Mouse (Mus musculus) bone marrow, adult 2 months (tissue): ENCODE measurements around the gene Tnni3k. TPM values are rescaled to one million over a fixed set of nuclear protein-coding genes. Genes with fewer than 3 reads are reported as not detected.

ENCODE experiments used
- H3K27ac ChIP-seq: fragments of 200-500 bp; 2 replicates; pipeline ENCODE4 v1.5.1; 2012; ENCODE audit warnings: low read depth, mild to moderate bottlenecking, control low read depth, inconsistent platforms, low read length; ENCODE audit not compliant: control insufficient read depth, poor library complexity, insufficient read depth
- H3K4me1 ChIP-seq: fragments of 200-500 bp; 2 replicates; pipeline ENCODE4 v1.6.1; 2011; ENCODE audit warnings: low read length; ENCODE audit not compliant: control insufficient read depth, insufficient read depth
- H3K4me3 ChIP-seq: fragments of 200-500 bp; replicated peaks from 2 replicates; pipeline ENCODE3; 2011; ENCODE audit warnings: mild to moderate bottlenecking, low read depth, low read length, control low read depth; ENCODE audit not compliant: control insufficient read depth
- CTCF ChIP-seq: fragments of 200-500 bp; IDR thresholded peaks from 2 replicates; pipeline ENCODE4 v1.5.1; 2011; ENCODE audit warnings: low read length, control low read depth; ENCODE audit not compliant: control insufficient read depth, insufficient read depth
- POLR2A ChIP-seq: fragments of 200-500 bp; IDR thresholded peaks from 2 replicates; pipeline ENCODE4 v1.6.1; 2011; ENCODE audit warnings: low read depth, mild to moderate bottlenecking, control low read depth, low read length, borderline replicate concordance; ENCODE audit not compliant: control insufficient read depth
- WGBS: fragments of 180-500 bp; shearing (Covaris S2); methylation state at CpG from one replicate; pipeline ENCODE4 v1.1.7; 2018; 5-methylcytosine and 5-hydroxymethylcytosine counted together
- polyA plus RNA-seq: library from polyadenylated mRNA; stranded (reverse); fragments of >200 nt; gene quantifications from 2 replicates; pipeline ENCODE4 v1.2.4, GENCODE M21; 2011; ENCODE audit warnings: low replicate concordance; ENCODE audit not compliant: missing spikeins, insufficient read depth, insufficient read length

The Tnni3k gene
- polyA plus RNA-seq, 1 experiment: not detected

DNA sequence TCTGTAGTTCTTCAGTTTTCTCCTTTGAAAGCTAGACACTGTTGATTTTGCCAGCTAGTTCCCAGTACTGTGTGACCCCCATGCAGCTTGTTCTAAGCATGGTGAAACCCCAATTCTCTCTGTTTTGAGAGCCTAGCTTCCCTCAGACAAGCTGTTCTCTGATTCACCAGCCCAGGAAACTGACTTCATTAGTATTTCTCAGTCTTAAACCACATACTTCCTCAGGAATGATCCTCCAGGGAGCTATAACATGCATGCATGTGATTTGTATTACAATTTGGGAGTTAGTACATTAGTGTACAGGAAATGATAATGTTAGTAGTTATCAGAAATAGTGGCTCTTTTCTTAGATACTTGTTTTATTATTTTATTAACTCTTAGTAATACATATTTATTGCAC lies 1.4 kb upstream of the Tnni3k start:
- no peaks in the 10 kb centered on the region for H3K4me1 ChIP-seq
- no peak for TF ChIP-seq CTCF
- no peak overlapping the region for H3K27ac ChIP-seq
- no peak overlapping the region for H3K4me3 ChIP-seq

GRCm38 (mm10) chr3:155053189-155053588 lies 2.0 kb downstream of the Tnni3k start:
- H3K27ac ChIP-seq: no peak overlapping the region
- TF ChIP-seq CTCF (no peak), POLR2A (no peak)
- no peaks in the 10 kb centered on the region for H3K4me1 ChIP-seq
- no peak overlapping the region for H3K4me3 ChIP-seq
- WGBS: 35% methylated on average over 1 of the region's 1 CpGs

DNA sequence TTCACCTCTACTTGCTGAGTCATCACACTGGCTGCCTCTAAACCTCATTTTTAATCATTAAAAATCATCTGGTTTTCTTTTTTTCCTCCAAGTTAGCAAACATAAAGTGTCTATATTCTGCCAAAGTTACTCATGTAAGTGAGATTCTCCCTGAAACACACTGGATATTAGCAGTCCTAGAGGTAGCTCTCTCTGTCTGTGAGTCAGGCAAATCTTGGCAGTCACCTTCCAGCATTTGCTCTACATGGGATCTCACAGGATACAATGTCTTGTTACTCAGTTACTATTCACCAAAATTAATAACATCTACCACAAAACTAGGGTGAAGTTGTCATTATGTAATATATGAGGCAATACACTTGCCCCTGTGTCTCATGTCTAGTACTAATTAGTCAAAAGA lies 3.2 kb downstream of the Tnni3k start:
- Histone ChIP-seq H3K27ac (no peak overlapping the region), H3K4me1 (no peaks in the 10 kb centered on the region), H3K4me3 (no peak overlapping the region)
- no peak for TF ChIP-seq POLR2A

GRCm38 (mm10) chr3:155039012-155039836 lies 16.0 kb downstream of the Tnni3k start:
- Histone ChIP-seq H3K4me3 (no peak overlapping the region), H3K4me1 (no peaks in the 10 kb centered on the region), H3K27ac (no peak overlapping the region)
- WGBS: 67% methylated on average over 1 of the region's 1 CpGs
- no peak for TF ChIP-seq POLR2A
- TF ChIP-seq CTCF: no peak

DNA sequence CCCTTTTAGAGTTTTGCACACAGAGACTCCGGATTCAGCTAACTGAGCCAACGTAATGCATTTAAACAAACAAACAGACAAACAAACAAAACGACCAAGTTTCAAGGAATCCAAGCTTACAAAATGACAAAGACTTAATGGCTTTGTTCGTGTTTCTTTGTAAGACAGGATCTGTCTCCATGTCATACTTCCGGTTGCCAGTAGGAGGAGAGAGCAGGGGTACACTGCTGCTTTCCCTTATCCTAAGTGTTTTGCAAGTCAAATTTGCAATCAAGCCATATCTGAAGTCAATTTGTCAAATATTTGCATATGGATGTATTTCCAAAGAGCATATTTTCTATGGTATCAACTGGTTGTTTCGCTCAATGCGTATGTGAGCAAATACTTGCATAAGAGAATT lies 20.9 kb downstream of the Tnni3k start:
- TF ChIP-seq CTCF (no peak), POLR2A (no peak)
- no peaks in the 10 kb centered on the region for H3K4me1 ChIP-seq
- no peak overlapping the region for H3K4me3 ChIP-seq
- H3K27ac ChIP-seq: no peak overlapping the region
- WGBS: 73% methylated on average over 7 of the region's 7 CpGs

GRCm38 (mm10) chr3:155030200-155030599 lies 25.0 kb downstream of the Tnni3k start:
- H3K4me1 ChIP-seq: no peaks in the 10 kb centered on the region; the same call in 1 of the 2 replicates
- no peak for TF ChIP-seq POLR2A
- no peak for TF ChIP-seq CTCF
- 81% methylated on average over 9 of the region's 9 CpGs for WGBS
- no peak overlapping the region for H3K27ac ChIP-seq
- H3K4me3 ChIP-seq: no peak overlapping the region

DNA sequence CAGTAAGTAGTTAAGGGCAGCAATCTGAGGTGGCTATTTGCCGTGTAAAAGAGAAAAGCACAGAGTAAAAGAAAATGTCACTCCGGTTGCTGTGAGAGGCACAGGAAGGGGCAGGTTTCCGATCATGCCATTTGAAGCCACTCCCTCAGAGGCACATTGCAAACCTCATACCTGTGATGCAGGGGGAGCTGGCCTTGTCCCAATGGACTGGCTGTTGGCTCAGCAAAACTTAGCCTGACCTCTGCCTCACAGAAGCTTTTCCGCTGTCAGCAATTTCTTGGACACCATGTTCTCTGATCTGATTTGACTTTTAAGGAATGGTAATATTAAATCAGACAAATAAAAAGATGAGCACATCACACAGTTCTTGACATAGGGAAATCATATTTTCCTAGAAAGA lies 52.4 kb downstream of the Tnni3k start:
- Histone ChIP-seq H3K4me1 (no peaks in the 10 kb centered on the region), H3K4me3 (no peak overlapping the region), H3K27ac (no peak overlapping the region)
- WGBS: 65% methylated on average over 4 of the region's 4 CpGs
- TF ChIP-seq CTCF (no peak), POLR2A (no peak)

- Histone ChIP-seq H3K4me3 (no peak overlapping the region), H3K27ac (no peak overlapping the region), H3K4me1 (no peaks in the 10 kb centered on the region)
- TF ChIP-seq CTCF: no peak
- TF ChIP-seq POLR2A: no peak
These were observed 54.2 kb downstream of the Tnni3k start for GRCm38 (mm10) chr3:155001056-155001455.

GRCm38 (mm10) chr3:154992678-154993077 lies 62.5 kb downstream of the Tnni3k start:
- TF ChIP-seq POLR2A (no peak), CTCF (no peak)
- Histone ChIP-seq H3K4me3 (no peak overlapping the region), H3K4me1 (no peaks in the 10 kb centered on the region), H3K27ac (no peak overlapping the region)

DNA sequence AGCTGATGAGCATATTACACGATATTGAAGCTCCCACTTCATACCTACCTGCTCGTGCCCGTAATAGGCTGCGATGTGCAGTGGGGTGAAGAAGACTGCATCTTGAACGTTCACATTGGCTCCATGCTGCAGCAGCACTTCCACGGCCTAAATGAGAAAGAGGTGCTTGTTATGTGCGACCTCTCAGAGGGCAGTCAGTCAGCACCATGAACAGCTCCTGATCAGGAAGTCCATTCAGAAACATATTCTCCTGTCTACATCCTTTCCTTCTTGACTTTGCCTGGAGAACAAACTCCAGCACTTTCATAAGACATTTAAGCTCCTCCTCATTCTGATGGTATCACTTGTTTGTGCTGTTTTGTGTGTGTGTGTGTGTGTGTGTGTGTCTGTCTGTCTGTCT lies 76.1 kb downstream of the Tnni3k start:
- 78% methylated on average over 7 of the region's 7 CpGs for WGBS
- Histone ChIP-seq H3K4me1 (no peaks in the 10 kb centered on the region), H3K4me3 (no peak overlapping the region), H3K27ac (no peak overlapping the region)
- TF ChIP-seq CTCF (no peak), POLR2A (no peak)
